Mouse (Mus musculus) ovary, adult 18-20 months (tissue): ENCODE data around the gene Hspa2.

ENCODE experiments used
- DNase-seq: peaks from one replicate; pipeline ENCODE4 v3.0.0; 2022; ENCODE audit warnings: low spot score, mixed read lengths

The Hspa2 gene

GRCm38 (mm10) chr12:76377726-76378125 lies 26.2 kb upstream of the Hspa2 start:
- no peak for DNase-seq

- DNase-seq = no peak
Observed at GRCm38 (mm10) chr12:76378556-76378955, 25.4 kb upstream of the Hspa2 start.

DNA sequence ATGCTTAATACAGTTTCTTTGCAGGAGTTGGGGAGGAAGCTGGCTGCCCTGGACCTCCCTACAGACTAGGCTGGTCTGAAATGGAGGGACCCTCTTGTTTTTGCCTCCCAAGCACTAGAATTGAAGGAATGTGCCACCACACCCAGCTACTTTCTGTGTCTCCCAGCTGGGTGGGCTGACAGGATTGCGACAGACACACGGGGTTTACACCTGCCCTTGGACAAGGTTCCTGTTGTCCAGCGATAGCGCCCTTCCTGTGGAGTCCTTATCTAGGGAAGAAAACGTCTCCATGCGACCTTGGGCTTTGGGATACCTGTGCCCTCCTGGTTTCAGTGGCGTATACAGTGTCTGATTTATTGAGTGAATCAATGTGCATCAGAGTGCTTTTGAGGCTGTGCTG lies 23.8 kb upstream of the Hspa2 start:
- DNase-seq = no peak

GRCm38 (mm10) chr12:76385342-76385741 lies 18.6 kb upstream of the Hspa2 start:
- no peak for DNase-seq

GRCm38 (mm10) chr12:76388794-76389193 lies 15.2 kb upstream of the Hspa2 start:
- no peak for DNase-seq

DNA sequence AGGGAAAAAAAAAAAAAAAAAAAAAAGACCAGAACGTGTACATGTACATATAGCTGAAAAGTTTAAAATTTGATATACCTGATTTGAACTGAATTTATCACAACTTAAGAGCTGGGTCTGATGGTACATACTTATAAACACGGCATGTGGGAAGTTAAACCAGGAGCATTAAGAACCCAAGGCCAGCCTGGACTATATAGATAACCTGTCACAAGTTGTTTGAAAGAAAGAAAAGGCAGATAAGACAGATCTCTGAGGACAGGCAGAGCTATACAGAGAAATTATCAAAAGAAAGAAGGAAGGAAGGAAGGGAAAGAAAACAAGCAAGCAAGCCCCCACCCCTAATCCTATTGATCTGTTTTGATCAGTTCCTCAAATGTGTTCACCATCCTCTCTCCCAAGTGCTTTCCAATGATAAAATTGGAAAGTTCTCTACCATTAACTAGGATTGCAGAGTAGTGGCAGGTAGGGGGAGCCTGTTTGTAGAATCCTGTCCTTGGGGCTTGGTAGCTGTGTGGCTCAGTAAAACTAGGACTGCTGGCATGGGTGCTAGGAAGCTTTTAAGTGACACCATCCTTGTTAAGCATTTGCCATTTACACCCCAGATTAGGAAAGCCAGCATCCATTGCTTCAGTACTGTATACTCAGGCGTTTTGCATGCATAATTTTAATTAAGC lies 12.2 kb upstream of the Hspa2 start:
- no peak for DNase-seq

DNA sequence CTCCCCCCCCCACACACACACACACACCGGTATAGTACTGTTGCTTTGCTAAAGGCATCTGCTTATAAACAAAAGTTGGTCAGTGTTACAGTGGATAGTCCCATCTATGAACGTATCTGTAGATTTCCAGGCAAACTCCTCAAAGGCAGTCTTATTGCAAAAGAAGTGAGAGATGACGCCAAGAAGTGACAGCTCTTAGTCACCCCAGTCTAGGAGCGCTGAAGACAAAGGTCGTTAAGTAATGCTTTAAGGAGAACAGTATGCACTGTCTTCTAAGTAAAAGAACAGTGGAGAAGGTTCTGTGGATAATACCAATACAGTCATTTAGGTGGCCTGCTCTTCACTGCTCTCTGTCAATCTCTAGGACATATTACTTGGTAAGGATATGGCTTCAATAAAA lies 11.0 kb upstream of the Hspa2 start:
- no peak for DNase-seq

DNA sequence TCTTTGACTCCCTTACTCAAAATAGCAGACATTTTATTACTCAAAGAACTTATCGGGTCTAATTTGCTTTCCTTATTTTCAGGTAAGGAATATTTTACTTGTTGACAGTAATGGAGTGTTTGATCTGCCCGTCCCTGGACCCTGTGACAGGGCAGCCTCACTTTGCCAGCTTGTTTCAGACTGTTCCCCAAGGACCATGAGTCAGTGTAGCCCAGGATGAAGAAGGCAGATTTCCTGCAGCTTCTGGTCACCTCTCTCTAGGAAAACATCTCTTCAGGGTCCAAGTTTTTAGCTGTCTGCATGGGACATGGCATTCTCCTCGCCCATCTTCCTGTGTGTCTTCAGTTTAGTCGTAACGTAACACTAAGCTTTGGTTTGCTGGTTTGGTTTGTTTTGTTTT lies 6.7 kb upstream of the Hspa2 start:
- DNase-seq = no peak

- DNase-seq = no peak
Observed at GRCm38 (mm10) chr12:76401674-76402073, 2.3 kb upstream of the Hspa2 start.

GRCm38 (mm10) chr12:76402991-76403885 lies 738 bp upstream of the Hspa2 start:
- DNase-seq = no peak

- DNase-seq = no peak
Observed at GRCm38 (mm10) chr12:76404836-76405182, 833 bp downstream of the Hspa2 start.

DNA sequence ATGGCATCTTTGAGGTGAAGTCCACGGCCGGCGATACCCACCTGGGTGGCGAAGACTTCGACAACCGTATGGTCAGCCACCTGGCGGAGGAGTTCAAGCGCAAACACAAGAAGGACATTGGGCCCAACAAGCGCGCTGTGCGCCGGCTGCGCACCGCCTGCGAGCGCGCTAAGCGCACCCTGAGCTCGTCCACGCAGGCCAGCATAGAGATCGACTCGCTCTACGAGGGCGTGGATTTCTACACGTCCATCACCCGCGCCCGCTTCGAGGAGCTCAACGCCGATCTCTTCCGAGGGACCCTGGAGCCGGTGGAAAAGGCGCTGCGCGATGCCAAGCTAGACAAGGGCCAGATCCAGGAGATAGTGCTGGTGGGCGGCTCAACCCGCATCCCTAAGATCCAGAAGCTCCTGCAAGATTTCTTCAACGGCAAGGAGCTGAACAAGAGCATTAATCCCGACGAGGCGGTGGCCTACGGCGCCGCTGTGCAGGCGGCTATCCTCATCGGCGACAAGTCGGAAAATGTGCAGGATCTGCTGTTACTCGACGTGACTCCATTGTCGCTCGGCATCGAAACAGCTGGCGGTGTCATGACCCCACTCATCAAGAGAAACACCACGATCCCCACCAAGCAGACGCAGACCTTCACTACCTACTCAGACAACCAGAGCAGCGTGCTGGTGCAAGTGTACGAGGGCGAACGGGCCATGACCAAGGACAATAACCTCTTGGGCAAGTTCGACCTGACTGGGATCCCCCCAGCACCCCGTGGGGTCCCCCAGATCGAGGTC lies 1.4 kb downstream of the Hspa2 start:
- no peak for DNase-seq

DNA sequence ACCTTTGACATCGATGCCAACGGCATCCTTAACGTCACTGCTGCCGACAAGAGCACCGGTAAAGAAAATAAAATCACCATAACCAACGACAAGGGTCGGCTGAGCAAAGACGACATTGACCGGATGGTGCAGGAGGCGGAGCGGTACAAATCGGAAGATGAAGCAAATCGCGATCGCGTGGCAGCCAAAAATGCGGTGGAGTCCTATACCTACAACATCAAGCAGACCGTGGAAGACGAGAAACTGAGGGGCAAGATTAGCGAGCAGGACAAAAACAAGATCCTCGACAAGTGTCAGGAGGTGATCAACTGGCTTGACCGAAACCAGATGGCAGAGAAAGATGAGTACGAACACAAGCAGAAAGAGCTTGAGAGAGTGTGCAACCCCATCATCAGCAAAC lies 2.0 kb downstream of the Hspa2 start:
- no peak for DNase-seq

- no peak for DNase-seq
Observed at GRCm38 (mm10) chr12:76407184-76407583, 3.2 kb downstream of the Hspa2 start.

GRCm38 (mm10) chr12:76409166-76409565 lies 5.2 kb downstream of the Hspa2 start:
- DNase-seq = no peak

- DNase-seq = no peak
Observed at GRCm38 (mm10) chr12:76415383-76416010, 11.5 kb downstream of the Hspa2 start.

DNA sequence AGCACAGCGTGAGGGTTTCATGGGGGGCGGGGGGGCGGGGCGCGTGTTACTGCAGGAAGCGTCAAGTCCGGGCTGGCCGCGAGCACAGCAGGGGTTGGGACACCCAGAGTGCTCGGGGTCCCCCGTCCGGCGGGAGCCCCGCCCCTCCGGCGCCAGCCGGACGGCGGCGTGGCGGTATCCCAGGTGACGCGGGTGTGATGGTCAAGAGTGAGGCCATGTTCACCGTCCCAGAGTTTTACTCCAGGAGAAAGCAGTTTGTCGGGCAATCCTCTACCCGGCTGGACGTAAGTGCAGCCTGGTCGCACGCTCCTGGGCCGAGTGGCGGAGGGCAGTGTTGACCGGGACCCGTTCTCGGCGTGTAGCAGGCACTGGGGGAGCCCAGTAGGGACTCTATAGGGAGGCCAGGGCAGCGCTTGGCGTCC lies 13.5 kb downstream of the Hspa2 start, which contains the start of gene Ppp1r36:
Gene Ppp1r36 (plus strand): TSS at position 106 of the 422 bp plus-strand sequence.
- DNase-seq = no peak

GRCm38 (mm10) chr12:76418346-76418745 lies 14.4 kb downstream of the Hspa2 start:
- no peak for DNase-seq

- DNase-seq = no peak
Observed at GRCm38 (mm10) chr12:76425256-76425655, 21.3 kb downstream of the Hspa2 start.

DNA sequence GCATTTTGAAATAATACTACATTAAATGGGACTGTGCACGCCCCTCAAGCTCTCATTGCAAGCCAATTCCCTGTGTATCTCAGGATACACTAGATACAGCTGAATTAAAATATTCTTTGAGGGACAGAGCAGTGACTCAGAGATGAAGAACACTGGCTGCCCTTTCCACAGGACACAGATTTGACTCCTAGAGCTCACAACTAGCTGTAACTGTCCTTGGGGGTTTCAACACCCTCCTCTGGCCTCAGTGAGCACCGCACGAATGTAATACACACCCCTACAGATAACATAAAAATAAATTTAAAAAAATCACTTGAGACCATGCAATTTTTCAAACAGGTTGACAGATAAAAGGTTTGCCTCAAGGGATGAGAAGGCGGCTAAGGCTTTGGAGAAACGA lies 23.6 kb downstream of the Hspa2 start:
- DNase-seq = no peak

- no peak for DNase-seq
Observed at GRCm38 (mm10) chr12:76430879-76431406, 27.0 kb downstream of the Hspa2 start.

GRCm38 (mm10) chr12:76431431-76431830 lies 27.5 kb downstream of the Hspa2 start:
- no peak for DNase-seq
